Mouse (Mus musculus) E14TG2a.4 (cell line): ENCODE data around the gene Peli2.

ENCODE experiments used
- H3K27me3 ChIP-seq: 2 replicates; pipeline ENCODE4 v1.6.1; 2014; ENCODE audit warnings: low read length, control low read depth; ENCODE audit not compliant: insufficient read depth
- H3K36me3 ChIP-seq: 2 replicates; pipeline ENCODE4 v1.6.1; 2014; ENCODE audit warnings: low read length, control low read depth; ENCODE audit not compliant: insufficient read depth
- H3K4me1 ChIP-seq: replicated peaks from 2 replicates; pipeline ENCODE4 v1.6.1; 2014; ENCODE audit warnings: low read depth, low read length, control low read depth
- H3K4me3 ChIP-seq: replicated peaks from 2 replicates; pipeline ENCODE4 v1.5.1; 2014; ENCODE audit warnings: mild to moderate bottlenecking, low read length
- H3K9me3 ChIP-seq: 2 replicates; pipeline ENCODE4 v1.6.1; 2014; ENCODE audit warnings: low read length, control low read depth
- CTCF ChIP-seq: conservative IDR thresholded peaks from 2 replicates; pipeline ENCODE4 v1.5.1; 2014; ENCODE audit warnings: low read length
- NANOG ChIP-seq: IDR thresholded peaks from 2 replicates; pipeline ENCODE4 v1.6.1; 2014; ENCODE audit warnings: borderline replicate concordance, low read length, mixed read lengths
- POU5F1 ChIP-seq: IDR thresholded peaks from 2 replicates; pipeline ENCODE4 v1.6.1; 2014; ENCODE audit warnings: low read length, borderline replicate concordance

Gene Peli2

GRCm38 (mm10) chr14:48139409-48139808 lies 18.8 kb downstream of the Peli2 start:
- H3K27me3 ChIP-seq = no peaks in the 10 kb centered on the region
- H3K4me1 ChIP-seq = 0 out of 2 replicates have a peak, but pooled peaks cover 1% of the 10 kb centered on the region
- H3K4me3 ChIP-seq = no peak overlapping the region
- no peaks in the 10 kb centered on the region for H3K9me3 ChIP-seq
- no peak for TF ChIP-seq NANOG
- TF ChIP-seq POU5F1 = no peak
- no peak for TF ChIP-seq CTCF
- no peaks in the 10 kb centered on the region for H3K36me3 ChIP-seq

- H3K4me1 ChIP-seq = no peaks in the 10 kb centered on the region
- no peaks in the 10 kb centered on the region for H3K36me3 ChIP-seq
- no peaks in the 10 kb centered on the region for H3K9me3 ChIP-seq
- TF ChIP-seq CTCF (no peak), POU5F1 (no peak), NANOG (no peak)
- no peaks in the 10 kb centered on the region for H3K27me3 ChIP-seq
- H3K4me3 ChIP-seq = no peak overlapping the region
Observed at GRCm38 (mm10) chr14:48141694-48142093, 21.1 kb downstream of the Peli2 start.

GRCm38 (mm10) chr14:48142696-48143095 lies 22.1 kb downstream of the Peli2 start:
- Histone ChIP-seq H3K4me1 (no peaks in the 10 kb centered on the region), H3K27me3 (no peaks in the 10 kb centered on the region), H3K36me3 (no peaks in the 10 kb centered on the region), H3K9me3 (no peaks in the 10 kb centered on the region), H3K4me3 (no peak overlapping the region)
- no peak for TF ChIP-seq CTCF
- TF ChIP-seq POU5F1 = no peak
- TF ChIP-seq NANOG = no peak

- no peaks in the 10 kb centered on the region for H3K9me3 ChIP-seq
- TF ChIP-seq POU5F1 (no peak), NANOG (no peak), CTCF (no peak)
- H3K4me3 ChIP-seq = no peak overlapping the region
- H3K36me3 ChIP-seq = no peaks in the 10 kb centered on the region
- no peaks in the 10 kb centered on the region for H3K4me1 ChIP-seq
- H3K27me3 ChIP-seq = no peaks in the 10 kb centered on the region
Observed at GRCm38 (mm10) chr14:48143141-48143540, 22.5 kb downstream of the Peli2 start.

- H3K4me3 ChIP-seq = no peak overlapping the region
- no peaks in the 10 kb centered on the region for H3K9me3 ChIP-seq
- H3K36me3 ChIP-seq = no peaks in the 10 kb centered on the region
- no peak for TF ChIP-seq POU5F1
- TF ChIP-seq CTCF = no peak
- no peak for TF ChIP-seq NANOG
- H3K4me1 ChIP-seq = no peaks in the 10 kb centered on the region; the same call in 1 of the 2 replicates
- H3K27me3 ChIP-seq = no peaks in the 10 kb centered on the region
Observed at GRCm38 (mm10) chr14:48144330-48144729, 23.7 kb downstream of the Peli2 start.

- no peaks in the 10 kb centered on the region for H3K9me3 ChIP-seq
- H3K4me1 ChIP-seq = peaks cover 3% of the 10 kb centered on the region; the same call in 1 of the 2 replicates
- no peaks in the 10 kb centered on the region for H3K27me3 ChIP-seq
- no peaks in the 10 kb centered on the region for H3K36me3 ChIP-seq
- H3K4me3 ChIP-seq = no peak overlapping the region
- no peak for TF ChIP-seq POU5F1
- peak; percentile 44 for TF ChIP-seq CTCF
Observed at GRCm38 (mm10) chr14:48147688-48148087, 27.1 kb downstream of the Peli2 start.

GRCm38 (mm10) chr14:48148615-48149014 lies 28.0 kb downstream of the Peli2 start:
- Histone ChIP-seq H3K4me3 (no peak overlapping the region), H3K36me3 (no peaks in the 10 kb centered on the region), H3K27me3 (no peaks in the 10 kb centered on the region), H3K9me3 (no peaks in the 10 kb centered on the region), H3K4me1 (peaks cover 3% of the 10 kb centered on the region; the same call in 1 of the 2 replicates)
- TF ChIP-seq NANOG = no peak
- no peak for TF ChIP-seq CTCF
- no peak for TF ChIP-seq POU5F1

- H3K36me3 ChIP-seq = no peaks in the 10 kb centered on the region
- no peaks in the 10 kb centered on the region for H3K27me3 ChIP-seq
- H3K9me3 ChIP-seq = no peaks in the 10 kb centered on the region
- peaks cover 3% of the 10 kb centered on the region; the same call in 1 of the 2 replicates for H3K4me1 ChIP-seq
- H3K4me3 ChIP-seq = no peak overlapping the region
- no peak for TF ChIP-seq POU5F1
- no peak for TF ChIP-seq NANOG
- TF ChIP-seq CTCF = no peak
Observed at GRCm38 (mm10) chr14:48149351-48149750, 28.7 kb downstream of the Peli2 start.

- Histone ChIP-seq H3K9me3 (no peaks in the 10 kb centered on the region), H3K36me3 (no peaks in the 10 kb centered on the region), H3K27me3 (no peaks in the 10 kb centered on the region), H3K4me3 (no peak overlapping the region), H3K4me1 (peaks cover 3% of the 10 kb centered on the region; the same call in 1 of the 2 replicates)
- TF ChIP-seq NANOG (no peak), CTCF (no peak), POU5F1 (no peak)
Observed at GRCm38 (mm10) chr14:48150903-48151302, 30.3 kb downstream of the Peli2 start.
